Mouse (Mus musculus): ENCODE measurements around the gene Mettl1.

The Mettl1 gene

GRCm38 (mm10) chr10:127041274-127041766 is at the start of gene Mettl1, which contains the start of gene Eef1akmt3:
Mettl1 (plus strand) TSS chr10:127041414.
Eef1akmt3 (minus strand) TSS chr10:127041513.
- DNase-seq (ENCODE audit: low read depth) = no peak

DNA sequence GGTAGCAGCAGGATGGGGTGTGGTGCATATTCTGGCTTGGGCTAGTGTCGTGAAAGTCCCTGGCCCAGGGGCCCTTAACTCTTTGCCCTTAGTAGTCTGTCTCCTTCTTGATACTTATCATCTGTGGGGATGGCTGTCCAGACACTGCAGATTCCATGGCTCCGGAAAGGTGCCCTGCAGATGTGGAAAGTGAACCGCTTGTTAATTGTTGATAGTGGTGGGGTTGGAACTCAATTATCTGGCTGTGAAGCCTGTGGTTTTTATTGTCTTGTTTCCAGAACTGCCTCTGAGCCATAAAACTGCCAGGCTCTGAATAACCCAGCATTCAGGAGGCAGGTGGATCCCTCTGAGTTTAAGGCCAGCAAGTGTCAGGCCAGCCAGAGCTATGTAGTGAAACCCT is 49.5 kb upstream of the Mettl1 start:
- no peak for DNase-seq (ENCODE audit: low read depth)

- no peak for DNase-seq (ENCODE audit: low read depth)
These were observed 47.6 kb upstream of the Mettl1 start for GRCm38 (mm10) chr10:126993621-126994020.

GRCm38 (mm10) chr10:126997340-126998113 is 43.7 kb upstream of the Mettl1 start:
- DNase-seq (ENCODE audit: low read depth) = no peak

GRCm38 (mm10) chr10:127000529-127000928 is 40.7 kb upstream of the Mettl1 start, which contains the start of gene Avil:
Avil (plus strand) TSS chr10:127000709.
- no peak for DNase-seq (ENCODE audit: low read depth)

DNA sequence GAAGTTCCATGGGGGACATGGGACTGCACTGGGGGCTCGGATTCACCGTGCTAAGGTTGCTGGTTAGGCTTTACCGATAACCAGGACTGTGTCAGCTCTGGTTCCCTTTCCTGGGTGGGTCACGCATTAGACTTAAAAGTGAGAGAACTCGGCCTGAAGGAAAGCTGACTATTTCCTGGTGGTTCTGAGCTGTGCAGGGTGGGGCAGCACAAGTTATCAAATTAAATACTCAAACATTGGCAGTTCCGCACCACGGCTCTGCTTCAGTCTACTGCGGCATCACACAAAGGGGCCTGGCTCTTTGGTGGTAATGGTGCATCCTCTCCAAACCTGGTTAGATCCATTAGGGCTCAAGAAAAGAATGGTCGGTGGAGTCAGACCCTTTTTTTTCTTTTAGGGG is 39.9 kb upstream of the Mettl1 start:
- no peak for DNase-seq (ENCODE audit: low read depth)

DNA sequence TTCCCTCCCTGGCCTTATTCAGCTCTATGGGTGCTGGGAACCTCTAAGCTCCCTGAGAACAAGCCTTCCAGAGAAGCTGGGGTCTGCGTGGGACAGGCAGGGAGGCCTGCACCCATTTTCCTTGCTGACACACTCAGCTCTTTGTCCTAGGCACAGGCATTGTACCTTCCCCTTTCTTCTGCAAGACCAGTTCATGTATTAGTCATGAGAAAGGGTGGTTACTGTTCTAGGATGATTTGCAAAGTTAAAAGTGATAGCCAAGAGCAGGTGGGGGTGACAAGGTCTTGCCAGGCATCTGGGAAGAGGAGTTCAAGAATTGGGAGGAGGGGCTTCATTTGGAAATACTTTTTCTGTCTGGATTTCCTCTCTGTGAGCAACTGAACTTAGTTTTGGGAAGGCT is 39.2 kb upstream of the Mettl1 start:
- DNase-seq (ENCODE audit: low read depth) = no peak

- no peak for DNase-seq (ENCODE audit: low read depth)
These were observed 38.4 kb upstream of the Mettl1 start for GRCm38 (mm10) chr10:127002765-127003164.

GRCm38 (mm10) chr10:127003334-127003733 is 37.9 kb upstream of the Mettl1 start:
- DNase-seq (ENCODE audit: low read depth) = no peak

GRCm38 (mm10) chr10:127003806-127004205 is 37.4 kb upstream of the Mettl1 start:
- DNase-seq (ENCODE audit: low read depth) = no peak

GRCm38 (mm10) chr10:127016488-127016887 is 24.7 kb upstream of the Mettl1 start:
- no peak for DNase-seq (ENCODE audit: low read depth)

GRCm38 (mm10) chr10:127017071-127017470 is 24.1 kb upstream of the Mettl1 start:
- no peak for DNase-seq (ENCODE audit: low read depth)

DNA sequence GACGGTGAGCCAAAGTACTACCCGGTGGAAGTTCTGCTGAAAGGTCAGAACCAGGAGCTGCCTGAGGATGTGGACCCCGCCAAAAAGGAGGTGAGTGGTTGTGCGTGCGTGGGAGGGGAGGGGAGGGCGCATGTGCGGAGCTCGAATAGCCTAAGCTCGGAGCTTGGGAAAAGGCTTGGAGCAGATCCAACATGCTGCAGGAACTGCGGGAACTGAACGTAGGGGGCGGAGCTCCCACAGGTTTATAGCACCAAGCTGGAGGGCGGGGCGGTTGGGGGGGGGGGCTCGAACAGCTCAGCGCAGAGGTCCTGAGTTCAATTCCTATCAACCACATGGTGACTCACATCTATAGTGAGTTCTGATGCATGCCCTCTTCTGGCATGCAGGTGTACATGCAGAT is 22.8 kb upstream of the Mettl1 start:
- no peak for DNase-seq (ENCODE audit: low read depth)

- DNase-seq (ENCODE audit: low read depth) = peak; percentile 91
These were observed 10.6 kb upstream of the Mettl1 start, which contains the start of gene Tsfm for GRCm38 (mm10) chr10:127030336-127031296. Tsfm (minus strand) TSS chr10:127030840.

DNA sequence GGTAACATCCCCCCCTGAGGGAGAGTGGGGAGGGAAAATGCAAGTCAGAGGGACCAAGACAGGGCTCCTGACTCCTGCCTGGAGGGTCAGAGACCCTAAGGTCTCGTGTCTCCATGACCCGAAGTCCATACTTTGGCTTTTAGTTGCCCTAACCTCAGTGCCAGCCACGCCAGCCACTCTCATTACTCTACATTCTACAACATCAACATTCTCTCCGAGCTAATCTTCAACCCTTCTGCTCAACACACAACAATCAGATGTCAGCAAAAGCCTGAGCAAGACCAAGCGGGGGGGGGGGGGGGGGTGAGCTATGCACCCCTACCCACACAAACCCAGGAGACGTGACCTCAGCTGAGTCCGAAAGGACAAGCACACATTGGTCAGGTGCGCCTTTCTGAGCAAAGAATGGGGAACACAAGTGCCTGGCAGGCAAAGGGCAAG is 7.9 kb upstream of the Mettl1 start:
- DNase-seq (ENCODE audit: low read depth) = no peak

DNA sequence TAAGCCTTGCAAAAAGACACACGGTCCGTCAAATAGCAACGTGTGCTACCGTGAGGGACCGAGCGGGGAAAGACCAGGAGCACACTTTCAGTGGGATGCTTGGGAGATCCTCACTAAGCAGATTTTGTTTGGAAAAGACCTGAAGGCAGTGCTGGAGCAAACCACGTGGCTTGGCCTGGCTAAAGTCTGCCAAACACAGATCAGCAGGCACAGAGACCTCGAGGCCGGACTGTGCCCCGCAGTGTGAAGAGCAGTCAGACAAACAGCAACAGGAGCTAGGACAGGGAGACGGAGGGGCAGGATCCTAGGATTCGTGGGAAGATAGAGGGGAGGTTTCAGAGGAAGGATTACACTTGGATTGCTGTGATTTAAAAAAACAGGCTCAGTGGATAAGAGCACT is 4.9 kb upstream of the Mettl1 start:
- DNase-seq (ENCODE audit: low read depth) = no peak

GRCm38 (mm10) chr10:127037641-127038040 is 3.6 kb upstream of the Mettl1 start:
- no peak for DNase-seq (ENCODE audit: low read depth)

DNA sequence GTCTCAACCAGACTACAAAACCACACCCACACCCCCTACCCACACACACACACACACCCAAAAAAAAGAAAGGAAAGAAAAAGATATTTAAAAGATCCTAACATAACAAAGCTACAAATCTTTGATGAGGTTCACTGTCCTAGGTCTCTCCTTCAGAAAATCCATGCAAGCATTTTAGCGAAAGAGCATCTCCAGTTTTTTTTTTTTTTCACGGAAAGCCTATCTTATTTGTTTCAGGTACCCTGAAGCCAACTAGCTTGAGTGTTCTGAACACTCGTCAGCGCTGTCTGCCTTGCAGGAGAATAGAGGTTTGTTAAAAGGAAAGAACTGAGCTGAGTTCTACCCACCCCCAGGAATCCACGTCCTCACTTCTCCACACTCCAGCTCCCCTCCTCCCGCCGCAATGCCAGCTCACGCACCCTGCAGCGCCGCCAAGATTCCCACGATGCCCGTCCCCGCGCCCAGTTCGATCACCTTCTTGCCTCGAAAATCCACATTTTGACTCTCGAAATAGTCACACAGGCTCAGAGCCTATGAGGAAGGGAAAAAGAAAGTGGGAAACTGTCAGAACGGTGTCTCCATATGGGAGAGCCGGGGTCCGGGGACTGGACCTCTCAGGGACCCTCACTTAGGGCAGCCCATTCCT is 522 bp upstream of the Mettl1 start:
- DNase-seq (ENCODE audit: low read depth) = no peak

DNA sequence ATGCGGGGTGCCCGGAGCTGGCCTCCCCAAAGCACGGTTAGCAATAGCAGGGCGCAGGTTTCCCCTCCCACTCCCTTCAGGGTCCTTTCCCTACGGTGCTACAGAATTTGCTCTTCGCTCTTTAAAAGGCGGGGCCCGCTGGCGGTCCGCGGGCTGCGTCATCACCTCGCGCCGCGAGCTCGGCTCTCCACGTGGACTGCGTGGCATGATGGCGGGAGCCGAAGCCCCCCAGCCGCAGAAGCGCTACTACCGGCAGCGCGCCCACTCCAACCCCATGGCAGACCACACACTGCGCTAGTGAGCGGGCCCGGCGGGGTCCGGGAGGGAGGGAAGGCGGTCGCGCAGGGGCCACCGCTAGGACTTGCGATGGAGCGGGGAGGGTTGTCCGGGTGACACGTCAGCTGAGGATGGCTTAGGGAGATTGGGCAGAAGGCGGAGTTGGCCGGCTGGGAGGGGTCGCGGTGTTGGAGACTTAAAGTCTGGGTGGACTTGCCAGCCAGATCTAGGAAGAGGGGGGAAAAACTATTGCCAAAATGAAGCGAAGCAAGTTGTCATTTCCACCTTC is 642 bp downstream of the Mettl1 start:
- DNase-seq (ENCODE audit: low read depth) = peak; percentile 75

GRCm38 (mm10) chr10:127042468-127043115 is 1.4 kb downstream of the Mettl1 start:
- no peak for DNase-seq (ENCODE audit: low read depth)

GRCm38 (mm10) chr10:127043187-127043586 is 2.0 kb downstream of the Mettl1 start:
- DNase-seq (ENCODE audit: low read depth) = no peak
